Mouse (Mus musculus): Measurements from ENCODE around the gene Crct1.

The Crct1 gene

GRCm38 (mm10) chr3:93015460-93016104 is at the start of gene Crct1:
Gene Crct1, minus strand, starts transcription at chr3:93015687.
- no peak for DNase-seq (ENCODE audit: low spot score in 2 of 2)

DNA sequence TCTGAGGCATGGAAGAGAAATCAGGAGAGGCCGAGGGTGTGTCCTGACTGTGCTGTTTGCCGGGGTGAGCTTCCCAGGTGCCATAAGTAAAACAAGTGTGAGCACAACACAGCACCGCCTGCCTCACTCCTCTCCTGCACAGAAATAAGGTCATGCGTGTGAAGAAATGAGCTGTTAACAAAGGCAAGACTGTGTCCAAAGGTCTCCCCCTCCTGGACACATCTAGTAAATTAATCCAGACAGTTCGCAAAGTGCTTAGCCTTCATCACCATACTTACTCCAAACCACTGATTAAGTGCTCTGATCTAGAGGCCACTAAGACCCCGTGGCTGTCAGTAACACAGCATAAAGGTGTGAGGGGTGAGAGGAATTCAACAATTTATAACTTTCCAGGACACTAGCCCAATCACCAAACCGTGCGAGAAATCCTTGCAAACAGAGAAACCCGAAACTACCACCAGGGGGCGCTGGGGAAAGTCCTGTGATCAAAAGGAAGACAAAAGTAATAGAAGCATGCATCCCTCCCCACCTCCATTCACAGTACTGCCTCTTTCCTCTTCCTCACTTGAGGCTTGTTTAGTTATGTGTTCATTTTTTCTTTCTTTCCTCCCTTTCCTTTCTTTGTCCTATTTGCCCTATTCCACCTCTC is 37.5 kb upstream of the Crct1 start:
- DNase-seq (ENCODE audit: low spot score in 2 of 2): no peak

GRCm38 (mm10) chr3:93050182-93050581 is 34.7 kb upstream of the Crct1 start:
- no peak for DNase-seq (ENCODE audit: low spot score in 2 of 2)

- DNase-seq (ENCODE audit: low spot score in 2 of 2): no peak
These were observed 16.0 kb upstream of the Crct1 start for GRCm38 (mm10) chr3:93031450-93031849.

GRCm38 (mm10) chr3:93025486-93025885 is 10.0 kb upstream of the Crct1 start:
- no peak for DNase-seq (ENCODE audit: low spot score in 2 of 2)

- no peak for DNase-seq (ENCODE audit: low spot score in 2 of 2)
These were observed 8.1 kb upstream of the Crct1 start for GRCm38 (mm10) chr3:93023411-93024184.

DNA sequence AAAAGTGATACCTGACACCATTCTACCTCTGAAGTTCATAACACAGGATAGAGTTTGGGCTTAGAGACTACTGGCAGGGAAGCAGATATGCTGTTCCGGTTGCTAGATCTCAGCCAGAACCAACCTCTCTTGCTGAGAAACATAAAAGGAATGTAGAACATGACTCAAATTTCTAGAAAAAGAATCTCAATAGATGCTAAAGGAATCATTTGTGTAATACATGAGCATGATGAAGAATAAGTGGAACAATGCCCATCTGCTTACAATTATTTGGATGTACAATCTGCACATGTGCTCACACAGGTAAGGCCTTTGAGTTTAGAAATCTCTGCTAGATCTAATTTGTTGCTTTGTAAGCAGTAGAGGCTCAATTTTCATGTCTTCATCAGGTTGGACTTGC is 5.7 kb upstream of the Crct1 start:
- DNase-seq (ENCODE audit: low spot score in 2 of 2): no peak

DNA sequence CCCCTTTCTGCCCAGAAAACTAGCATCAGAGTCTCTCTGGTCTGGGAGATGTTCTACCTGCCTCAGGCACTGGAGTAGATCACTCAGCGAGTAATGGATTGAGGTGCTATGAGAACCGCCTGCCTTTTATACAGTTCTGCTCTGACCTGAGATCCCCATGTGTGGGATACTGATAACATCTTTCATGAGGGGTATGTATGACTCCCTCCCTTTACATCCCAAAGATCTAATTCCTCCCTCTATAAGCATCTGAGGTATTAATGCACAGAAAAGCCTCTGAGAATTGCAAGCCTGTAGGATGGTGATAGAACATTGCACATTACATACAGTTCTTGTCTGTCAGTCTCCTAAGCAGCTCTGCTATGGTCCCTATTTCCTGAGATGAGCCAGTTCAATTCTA is 3.5 kb upstream of the Crct1 start, which contains the start of gene Lce1m:
Gene Lce1m, minus strand, starts transcription at position 101 of the 400 bp plus-strand sequence.
- no peak for DNase-seq (ENCODE audit: low spot score in 2 of 2)

DNA sequence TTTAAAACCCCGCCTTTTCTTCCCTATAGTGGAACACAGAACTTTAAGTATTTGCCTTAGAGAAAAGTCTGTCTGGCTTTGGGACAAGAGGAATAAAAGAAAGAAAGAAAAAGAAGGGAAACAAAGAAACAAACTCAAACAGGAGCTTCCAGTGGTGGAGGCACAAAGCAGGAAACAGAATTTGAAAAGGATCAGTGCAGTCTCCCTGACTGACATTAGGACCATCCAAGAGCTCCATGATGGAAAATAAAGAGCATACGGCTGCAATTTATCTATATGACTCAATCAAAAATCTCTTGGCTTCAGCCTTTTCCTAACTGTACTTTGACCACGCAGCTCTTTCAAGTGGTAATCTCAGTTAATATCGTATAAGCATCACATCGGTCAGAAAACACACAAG is 616 bp downstream of the Crct1 start:
- no peak for DNase-seq (ENCODE audit: low spot score in 2 of 2)

DNA sequence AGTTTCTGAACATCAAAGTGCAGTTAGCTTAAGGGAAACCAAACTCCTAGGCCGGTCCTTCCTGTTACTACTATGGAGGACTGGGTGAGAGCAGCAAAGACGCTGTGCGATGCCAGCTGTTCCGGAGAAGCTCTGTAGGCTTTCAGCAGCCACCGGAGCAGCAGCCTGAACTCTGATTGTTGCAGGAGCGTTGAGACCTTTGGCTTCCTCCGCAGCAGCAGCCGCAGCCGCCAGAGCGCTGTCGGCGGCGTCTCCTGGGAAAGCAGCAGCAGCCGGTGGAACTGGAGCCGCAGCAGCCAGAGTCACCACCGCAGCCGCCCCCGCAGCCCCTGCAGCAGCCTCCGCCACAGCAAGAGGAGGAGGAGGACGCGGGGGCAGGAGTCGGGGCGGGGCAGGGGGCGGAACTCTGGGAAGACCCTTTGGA is 1.1 kb downstream of the Crct1 start:
- no peak for DNase-seq (ENCODE audit: low spot score in 2 of 2)

DNA sequence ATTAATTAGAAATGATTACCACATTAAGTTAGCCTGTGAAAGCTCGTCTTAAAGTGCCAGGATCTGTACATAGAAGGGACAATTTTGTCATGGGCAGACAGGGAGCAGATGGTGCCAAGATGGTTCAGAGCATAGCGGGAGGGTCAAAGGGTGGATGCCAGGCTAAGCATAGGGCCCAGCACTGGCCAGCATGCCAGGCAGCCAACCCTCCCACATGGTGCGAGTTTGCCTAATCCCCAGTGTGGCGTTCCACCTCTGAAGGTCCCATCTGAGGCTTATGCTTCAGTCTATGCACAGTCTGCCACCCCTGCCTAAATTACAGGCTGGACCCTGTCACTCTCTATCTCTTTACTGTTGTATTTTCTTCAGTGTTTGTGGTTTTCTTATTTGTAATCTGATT is 12.6 kb downstream of the Crct1 start:
- no peak for DNase-seq (ENCODE audit: low spot score in 2 of 2)

DNA sequence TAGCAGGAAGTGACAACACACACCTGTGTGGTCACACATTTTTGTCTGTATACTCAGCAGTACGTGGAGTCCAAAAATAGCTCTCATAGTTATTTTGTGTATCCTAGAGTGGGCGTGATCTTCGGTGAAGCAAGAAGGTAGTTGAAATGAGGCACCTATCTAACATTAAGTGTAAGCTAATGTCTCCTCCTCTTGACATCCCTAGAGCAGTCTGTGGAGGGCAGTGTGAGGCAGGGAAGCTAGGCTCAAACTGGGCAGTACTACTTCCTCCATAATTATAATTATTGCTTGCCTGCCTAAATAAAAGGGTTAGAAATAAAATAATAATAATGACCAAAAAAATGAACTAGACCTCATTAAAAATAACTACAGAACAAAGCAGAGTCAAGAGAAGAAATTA is 14.9 kb downstream of the Crct1 start:
- DNase-seq (ENCODE audit: low spot score in 2 of 2): no peak

GRCm38 (mm10) chr3:92998691-92999090 is 16.8 kb downstream of the Crct1 start:
- DNase-seq (ENCODE audit: low spot score in 2 of 2): peak in 1 of 2 experiments; percentile 3

- no peak for DNase-seq (ENCODE audit: low spot score in 2 of 2)
These were observed 23.6 kb downstream of the Crct1 start, which contains the start of gene Lce3f for GRCm38 (mm10) chr3:92991926-92992325. Gene Lce3f, plus strand, starts transcription at chr3:92992226.

DNA sequence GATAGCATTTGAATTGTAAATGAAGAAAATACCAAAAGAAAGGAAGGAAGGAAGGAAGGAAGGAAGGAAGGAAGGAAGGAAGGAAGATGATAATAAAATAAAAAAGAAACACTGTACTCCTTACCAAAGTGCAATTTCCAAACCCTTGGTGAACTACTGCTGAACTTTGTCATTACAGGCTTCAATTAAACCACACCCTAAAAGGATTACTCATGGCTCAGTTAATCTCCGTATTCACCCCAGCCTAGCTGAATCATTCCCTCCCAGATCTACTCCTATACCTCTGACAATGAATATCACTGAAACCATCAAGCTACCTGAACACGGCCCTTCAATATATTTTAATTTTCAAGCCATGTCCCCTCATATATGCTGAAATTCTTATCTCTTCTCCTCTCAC is 37.0 kb downstream of the Crct1 start:
- no peak for DNase-seq (ENCODE audit: low spot score in 2 of 2)

GRCm38 (mm10) chr3:92966761-92967160 is 48.7 kb downstream of the Crct1 start, which contains the start of gene Lce3e:
Gene Lce3e, plus strand, starts transcription at chr3:92967061.
- DNase-seq (ENCODE audit: low spot score in 2 of 2): no peak

Data from heart, adult 9 months (tissue).